12 mouse cellular contexts compared by ENCODE assay signal in the genomic region with DNA sequence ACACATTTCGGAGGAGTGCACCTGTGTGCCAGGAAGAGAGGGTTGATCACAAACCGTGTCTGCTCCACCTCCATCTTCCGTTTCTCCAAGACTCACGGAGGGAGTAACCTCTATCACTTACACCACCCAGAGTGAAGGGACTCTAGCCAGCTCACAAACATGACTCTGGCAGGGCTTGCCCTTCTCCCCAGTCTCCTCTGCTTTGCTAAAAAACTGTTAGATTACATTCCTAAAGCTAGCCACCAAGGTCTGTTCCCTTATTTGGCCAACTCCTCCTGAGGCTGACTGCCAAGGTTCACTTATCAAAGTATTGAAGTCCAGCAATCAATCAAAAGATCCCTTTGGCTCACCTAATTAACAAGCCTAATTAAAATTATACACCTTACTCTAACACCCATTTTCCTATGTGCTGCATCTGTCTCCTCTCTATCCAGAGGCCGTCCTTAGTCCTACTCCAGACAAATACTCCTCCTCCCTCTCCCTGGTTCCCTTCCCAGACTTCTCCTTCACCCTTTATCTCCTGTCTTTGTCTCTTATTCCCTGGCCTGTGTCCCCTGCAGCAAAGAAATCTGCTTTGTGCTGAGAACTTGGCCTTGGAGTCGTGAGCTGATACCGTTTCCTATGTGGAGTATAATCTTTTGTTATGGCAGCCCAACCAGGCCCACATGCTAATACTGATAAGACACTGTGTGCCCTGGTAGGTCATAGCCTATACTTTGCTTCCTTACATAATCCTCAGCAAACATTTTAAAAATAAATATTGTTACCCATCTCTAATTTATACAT.
DNase-seq lines count a peak whose midpoint lies in the region; ATAC-seq and TF ChIP-seq lines count a peak whose summit lies in the region.
"Had no signal": no experiment of that assay in that cellular context is flagged by ENCODE, and none has a peak within 500 bp of the region (broad histone marks: within the 10 kb centered on the region; RNA-seq: fewer than 3 reads in every experiment).

No protein-coding gene starts in this region.

- peaks cover 29% of the 10 kb centered on the region for H3K4me1 ChIP-seq in midbrain, embryonic 15.5 days
- peaks cover 9% of the 10 kb centered on the region for H3K4me1 ChIP-seq in midbrain, embryonic 11.5 days (ENCODE audit: control insufficient read depth, insufficient read depth, low read length)
- peaks cover 12% of the 10 kb centered on the region for H3K4me1 ChIP-seq in heart, postnatal 0 days (ENCODE audit: control insufficient read depth, insufficient read depth)

- WGBS in midbrain, embryonic 15.5 days = 62% methylated on average over 7 of the region's 7 CpGs
- 75% methylated on average over 7 of the region's 7 CpGs for WGBS in midbrain, embryonic 11.5 days
- WGBS in heart, postnatal 0 days = 24% methylated on average over 7 of the region's 7 CpGs

- H3K27ac ChIP-seq in gastrocnemius, adult 2 months = peak overlapping the region; percentile 20; the same call in 1 of the 2 replicates
- 0 out of 2 replicates have a peak overlapping the region, but pooled peaks have one; percentile 36 for H3K27ac ChIP-seq in midbrain, embryonic 15.5 days
- H3K27ac ChIP-seq in midbrain, embryonic 11.5 days (ENCODE audit: low read depth, low read length) = no peak overlapping the region
- peak overlapping the region; percentile 56 for H3K27ac ChIP-seq in heart, postnatal 0 days (ENCODE audit: low read depth)

- H3K4me3 ChIP-seq in gastrocnemius, adult 2 months = no peak overlapping the region
- H3K4me3 ChIP-seq in midbrain, embryonic 15.5 days = no peak overlapping the region
- H3K4me3 ChIP-seq in midbrain, embryonic 11.5 days (ENCODE audit: low read depth, low read length) = no peak overlapping the region
- no peak overlapping the region for H3K4me3 ChIP-seq in heart, postnatal 0 days (ENCODE audit: low read depth, low read length)

- peaks cover 11% of the 10 kb centered on the region; the same call in 1 of the 2 replicates for H3K36me3 ChIP-seq in midbrain, embryonic 15.5 days (replicated peaks)
- no peaks in the 10 kb centered on the region; the same call in 1 of the 2 replicates for H3K36me3 ChIP-seq in midbrain, embryonic 11.5 days (ENCODE audit: control insufficient read depth, insufficient read depth, low read length)
- peaks cover 10% of the 10 kb centered on the region for H3K36me3 ChIP-seq in heart, postnatal 0 days (replicated peaks; ENCODE audit: control insufficient read depth, insufficient read depth, low read length)

- no peak for DNase-seq in gastrocnemius, adult 2 months
- no peak for DNase-seq in gastrocnemius, postnatal 14 days
- no peak for DNase-seq in midbrain, embryonic 11.5 days (ENCODE audit: low spot score, missing footprints)
- DNase-seq in heart, postnatal 0 days (ENCODE audit: low spot score) = peak; percentile 38
- DNase-seq in testis, postnatal 14 days (ENCODE audit: low spot score) = peak; percentile 57
- no peak for DNase-seq in MN1 (ENCODE audit: low spot score)
- DNase-seq in cerebellum, postnatal 25 days = no peak
- DNase-seq: cerebellum, adult 11 months; gastrocnemius, postnatal 25 days; kidney, adult 9 months; lung, adult 2 months had no signal

- H3K27me3 ChIP-seq in midbrain, embryonic 15.5 days (replicated peaks) = no peaks in the 10 kb centered on the region
- no peaks in the 10 kb centered on the region for H3K27me3 ChIP-seq in midbrain, embryonic 11.5 days (ENCODE audit: control insufficient read depth, insufficient read depth, low read length)
- H3K27me3 ChIP-seq in heart, postnatal 0 days (ENCODE audit: control insufficient read depth, insufficient read depth, low read length) = no peaks in the 10 kb centered on the region

- TF ChIP-seq CTCF in gastrocnemius, adult 2 months (IDR thresholded peaks at IDR 0.05) = no peak
- TF ChIP-seq CTCF in heart, postnatal 0 days (IDR thresholded peaks at IDR 0.05; ENCODE audit: low read depth) = no peak

- intact Hi-C loops in gastrocnemius, adult 2 months (cut with DNase I) = no loop called here
- intact Hi-C loops in gastrocnemius, postnatal 14 days (cut with DNase I; ENCODE audit: low total_unique reads) = no loop called here

- H3K9ac ChIP-seq in midbrain, embryonic 15.5 days = no peak overlapping the region
- no peak overlapping the region for H3K9ac ChIP-seq in midbrain, embryonic 11.5 days (ENCODE audit: low read length)
- no peak overlapping the region for H3K9ac ChIP-seq in heart, postnatal 0 days (replicated peaks; ENCODE audit: low read depth, low read length)

- H3K4me2 ChIP-seq in midbrain, embryonic 15.5 days = no peak overlapping the region
- no peak overlapping the region for H3K4me2 ChIP-seq in midbrain, embryonic 11.5 days
- no peak overlapping the region for H3K4me2 ChIP-seq in heart, postnatal 0 days (ENCODE audit: low read depth, low read length)

- no peak for TF ChIP-seq EP300 in heart, postnatal 0 days (IDR thresholded peaks at IDR 0.05; ENCODE audit: low read depth)

- H3K9me3 ChIP-seq in midbrain, embryonic 15.5 days = no peaks in the 10 kb centered on the region
- H3K9me3 ChIP-seq in midbrain, embryonic 11.5 days (ENCODE audit: control insufficient read depth, low read length) = no peaks in the 10 kb centered on the region
- no peaks in the 10 kb centered on the region for H3K9me3 ChIP-seq in heart, postnatal 0 days (replicated peaks; ENCODE audit: control insufficient read depth, low read length)

- no peak for ATAC-seq in midbrain, embryonic 15.5 days (replicated peaks)
- ATAC-seq in midbrain, embryonic 11.5 days (ENCODE audit: low FRiP score) = no peak
- peak; percentile 59; the same call in 1 of the 2 replicates for ATAC-seq in heart, postnatal 0 days (ENCODE audit: insufficient read depth, low read depth)

Comparison
In these comparisons a context has a peak if more than half of its experiments do, and no peak if none do; other contexts are left out.
1. DNase-seq: peak in heart, postnatal 0 days (single experiment) and testis, postnatal 14 days (single experiment); none in gastrocnemius, adult 2 months (single experiment), gastrocnemius, postnatal 14 days (single experiment), midbrain, embryonic 11.5 days (single experiment), MN1 (single experiment) and cerebellum, postnatal 25 days (0 of 2).